In the genomic region with DNA sequence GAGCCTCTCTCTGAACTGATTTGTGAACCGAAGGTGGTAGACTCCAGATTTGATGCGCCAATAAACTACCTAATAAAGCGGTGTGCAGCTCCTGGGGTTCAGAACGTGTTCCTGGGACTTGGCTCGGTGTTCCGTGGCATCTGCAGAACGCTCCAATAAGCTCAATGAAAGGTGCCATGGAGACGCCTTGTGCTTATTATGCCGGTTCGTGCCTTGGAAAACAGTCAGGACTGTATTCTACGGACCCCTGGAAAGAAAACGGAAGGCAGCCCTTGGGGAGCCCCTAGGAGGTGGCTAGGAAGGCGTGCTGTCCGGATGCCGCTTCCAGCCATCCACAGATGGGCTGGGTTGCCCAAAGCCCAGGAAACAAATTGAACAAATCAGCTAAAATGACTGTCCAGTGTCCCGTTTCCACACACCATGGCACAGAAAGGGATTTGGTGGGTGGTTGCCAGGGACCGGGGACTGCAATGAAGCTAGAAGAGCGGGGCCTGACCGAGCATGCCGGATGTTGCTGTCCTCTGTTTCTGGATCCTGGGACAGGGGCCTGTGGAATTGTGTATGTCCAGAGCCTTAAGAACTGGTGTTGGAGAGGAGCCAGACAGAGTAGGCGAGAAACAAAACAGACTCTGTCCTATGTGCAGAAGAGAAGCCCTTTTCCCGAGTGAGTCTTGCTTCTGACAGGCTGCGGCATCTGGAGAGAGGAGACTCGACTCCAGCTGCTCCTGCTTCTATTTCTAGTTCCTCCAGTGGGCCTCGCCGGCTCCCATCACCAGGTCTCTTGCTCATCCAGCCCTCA, we compare ENCODE assay signal across 8 mouse cellular contexts. TPM values are rescaled to one million over a fixed set of nuclear protein-coding genes. Genes with fewer than 3 reads are reported as not detected.
DNase-seq lines count a peak whose midpoint lies in the region; ATAC-seq lines count a peak whose summit lies in the region.

TSS of gene Ghrh (minus strand) at position 146 of the 799 bp plus-strand sequence.

- no peaks in the 10 kb centered on the region for H3K36me3 ChIP-seq in forebrain, embryonic 12.5 days (replicated peaks)
- no peaks in the 10 kb centered on the region for H3K36me3 ChIP-seq in hindbrain, embryonic 13.5 days
- H3K36me3 ChIP-seq in limb, embryonic 13.5 days: no peaks in the 10 kb centered on the region

- DNase-seq in kidney, postnatal 4 days: peak; percentile 39 to 43
- no peak for DNase-seq in kidney, postnatal 25 days
- DNase-seq in right cerebral cortex, postnatal 25 days: peak; percentile 53
- no peak for DNase-seq in spleen, postnatal 36 days (ENCODE audit: low spot score in 2 of 2)

- H3K4me2 ChIP-seq in forebrain, embryonic 12.5 days: no peak within 1 kb of the TSS
- peak within 1 kb of the TSS; percentile 15 for H3K4me2 ChIP-seq in hindbrain, embryonic 13.5 days
- H3K4me2 ChIP-seq in limb, embryonic 13.5 days (replicated peaks): peak within 1 kb of the TSS; percentile 23; the same call in 1 of the 2 replicates

- peaks cover 48% of the 10 kb centered on the region for H3K4me1 ChIP-seq in forebrain, embryonic 12.5 days
- peaks cover 41% of the 10 kb centered on the region for H3K4me1 ChIP-seq in hindbrain, embryonic 13.5 days (replicated peaks)
- peaks cover 10% of the 10 kb centered on the region for H3K4me1 ChIP-seq in limb, embryonic 13.5 days

- peak within 1 kb of the TSS; percentile 93 for H3K27ac ChIP-seq in forebrain, embryonic 12.5 days
- peak within 1 kb of the TSS; percentile 96 for H3K27ac ChIP-seq in hindbrain, embryonic 13.5 days
- peak within 1 kb of the TSS; percentile 82 for H3K27ac ChIP-seq in limb, embryonic 13.5 days

- peak; percentile 47; the same call in 1 of the 2 replicates for ATAC-seq in forebrain, embryonic 12.5 days (ENCODE audit: low FRiP score)
- peak; percentile 64 for ATAC-seq in hindbrain, embryonic 13.5 days (ENCODE audit: low FRiP score)
- ATAC-seq in limb, embryonic 13.5 days (ENCODE audit: low FRiP score, low read depth): peak; percentile 64
- no peak for ATAC-seq in granulocyte monocyte progenitor cell, adult 5-6 weeks (replicated peaks; ENCODE audit: poor library complexity, severe bottlenecking)

- no peaks in the 10 kb centered on the region for H3K9me3 ChIP-seq in forebrain, embryonic 12.5 days
- H3K9me3 ChIP-seq in hindbrain, embryonic 13.5 days: no peaks in the 10 kb centered on the region
- H3K9me3 ChIP-seq in limb, embryonic 13.5 days: no peaks in the 10 kb centered on the region

- H3K27me3 ChIP-seq in forebrain, embryonic 12.5 days: no peaks in the 10 kb centered on the region
- no peaks in the 10 kb centered on the region for H3K27me3 ChIP-seq in hindbrain, embryonic 13.5 days
- H3K27me3 ChIP-seq in limb, embryonic 13.5 days: no peaks in the 10 kb centered on the region

- peak within 1 kb of the TSS; percentile 33; the same call in 1 of the 2 replicates for H3K9ac ChIP-seq in forebrain, embryonic 12.5 days
- H3K9ac ChIP-seq in hindbrain, embryonic 13.5 days: peak within 1 kb of the TSS; percentile 61
- peak within 1 kb of the TSS; percentile 50; the same call in 1 of the 2 replicates for H3K9ac ChIP-seq in limb, embryonic 13.5 days

- H3K4me3 ChIP-seq in forebrain, embryonic 12.5 days (replicated peaks): no peak within 1 kb of the TSS
- H3K4me3 ChIP-seq in hindbrain, embryonic 13.5 days: no peak within 1 kb of the TSS
- H3K4me3 ChIP-seq in limb, embryonic 13.5 days: no peak within 1 kb of the TSS

- 59% methylated on average over 26 of the region's 26 CpGs for WGBS in forebrain, embryonic 12.5 days
- 33% methylated on average over 26 of the region's 26 CpGs for WGBS in hindbrain, embryonic 13.5 days
- WGBS in limb, embryonic 13.5 days: 57% methylated on average over 26 of the region's 26 CpGs

RNA-seq across cellular contexts. Expression of gene Ghrh, which starts in this region (rescaled TPM):
- 1.00 and 2.2 TPM in 2 replicates for polyA plus RNA-seq in forebrain, embryonic 12.5 days (2016; fragmentation: Nextera tagmentation; extraction: Ambion mirVana)
- polyA plus RNA-seq in hindbrain, embryonic 13.5 days (2015; fragmentation: Nextera tagmentation; extraction: Ambion mirVana): 0.48 and 1.1 TPM in 2 replicates
- 0.57 TPM in 1 of 2 replicates, not detected in the other for polyA plus RNA-seq in limb, embryonic 13.5 days (2015; fragmentation: Nextera tagmentation; extraction: Ambion mirVana)
- total RNA-seq in granulocyte monocyte progenitor cell, adult 5-6 weeks (2014; fragmentation: Nextera tagmentation): not detected in 2 replicates
- total RNA-seq in granulocyte monocyte progenitor cell, adult 5-6 weeks (2017): not detected in 2 replicates

Comparison
In these comparisons a context has a peak if more than half of its experiments do, and no peak if none do; other contexts are left out.
1. DNase-seq: peak in kidney, postnatal 4 days (2 of 2) and right cerebral cortex, postnatal 25 days (single experiment); none in kidney, postnatal 25 days (0 of 2) and spleen, postnatal 36 days (0 of 2).
2. Peak in ATAC-seq, H3K27ac ChIP-seq, H3K9ac ChIP-seq and H3K4me2 ChIP-seq in limb, embryonic 13.5 days; RNA of the gene not detected or under 1 TPM.
3. Peak in every context shown above with its lines, with median percentiles within 50 percentile points of each other: H3K27ac ChIP-seq and H3K9ac ChIP-seq.